Mouse (Mus musculus) heart, adult 10 weeks (tissue): ENCODE data around the gene St7. TPM values are rescaled to one million over a fixed set of nuclear protein-coding genes. Genes with fewer than 3 reads are reported as not detected.

Experiments
- polyA plus RNA-seq: library from polyadenylated mRNA; stranded (reverse); fragments of 350-450 nt; fragmentation: Illumina TruSeq; extraction: RNeasy Lipid Tissue Mini Kit (QIAGEN cat#74804); gene quantifications from one replicate; pipeline ENCODE4 v1.2.3, GENCODE M21; 2014; ENCODE audit warnings: low read depth, low replicate concordance

Gene St7
- polyA plus RNA-seq = 16.9 TPM

GRCm38 (mm10) chr6:17692647-17693046 lies at the start of gene St7:
Gene St7, plus strand, starts transcription at chr6:17692933.

Other genes with a start within 250 kb of the St7 start
- gene Met, start 229.1 kb upstream of the St7 start, polyA plus RNA-seq = 1.3 TPM
- gene Capza2, start 56.7 kb upstream of the St7 start, polyA plus RNA-seq = 132 TPM